Mouse (Mus musculus): ENCODE measurements around the gene Olfr606. TPM values are rescaled to one million over a fixed set of nuclear protein-coding genes. Genes with fewer than 3 reads are reported as not detected.

Gene Olfr606
- not detected for polyA plus RNA-seq (2017; shearing (Covaris generic))

GRCm38 (mm10) chr7:103448746-103449145, at the start of gene Olfr606:
TSS of gene Olfr606 (plus strand) at chr7:103449046.

GRCm38 (mm10) chr7:103414772-103415171, 34.1 kb upstream of the Olfr606 start, which contains the start of gene Usp17lc:
TSS of gene Usp17lc (plus strand) at chr7:103415072.

GRCm38 (mm10) chr7:103445339-103445738, 3.5 kb upstream of the Olfr606 start, which contains the start of gene Olfr605:
TSS of gene Olfr605 (minus strand) at chr7:103445439.

GRCm38 (mm10) chr7:103469577-103469976, 20.7 kb downstream of the Olfr606 start, which contains the start of gene Olfr608:
TSS of gene Olfr608 (plus strand) at chr7:103469877.

DNA sequence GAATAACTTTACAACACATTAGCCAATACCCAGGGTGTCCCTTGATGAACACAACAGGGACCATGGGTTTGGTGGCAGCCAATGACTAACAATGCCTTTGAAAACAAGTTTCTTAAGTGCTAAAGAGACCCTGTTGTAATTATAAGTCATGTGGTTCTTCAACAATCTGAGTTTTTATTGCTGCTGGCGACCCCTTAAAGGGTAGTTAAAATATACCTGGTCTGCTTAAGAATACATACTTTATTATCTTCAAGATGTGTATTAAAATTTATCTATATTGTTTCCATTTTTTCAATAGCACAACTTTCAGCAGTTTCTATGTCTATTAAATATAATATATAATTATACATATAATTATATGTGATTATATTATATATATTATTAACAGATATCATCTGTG, 49.1 kb downstream of the Olfr606 start, which contains the start of gene Olfr609:
Gene Olfr609, minus strand, starts transcription at position 101 of the 400 bp plus-strand sequence.

Other genes with a start within 250 kb of the Olfr606 start
- not detected for gene Olfr593, start 237.2 kb upstream of the Olfr606 start, polyA plus RNA-seq (2017; shearing (Covaris generic))
- 1 to 10 TPM in 1 of 2 experiments, not detected in 1; 1.1 TPM for gene Olfr594, start 232.1 kb upstream of the Olfr606 start, polyA plus RNA-seq (2017; shearing (Covaris generic))
- not detected for gene Usp17ld, start 196.5 kb upstream of the Olfr606 start, polyA plus RNA-seq (2017; shearing (Covaris generic))
- gene Olfr596, start 143.4 kb upstream of the Olfr606 start, polyA plus RNA-seq (2017; shearing (Covaris generic)): under 1 TPM in 1 of 2 experiments, not detected in 1; 0.29 TPM
- gene Olfr597, start 132.7 kb upstream of the Olfr606 start, polyA plus RNA-seq (2017; shearing (Covaris generic)): under 1 TPM; 0.10 to 0.17 TPM
- gene Olfr598, start 125.5 kb upstream of the Olfr606 start, polyA plus RNA-seq (2017; shearing (Covaris generic)): not detected
- gene Olfr599, start 113.1 kb upstream of the Olfr606 start, polyA plus RNA-seq (2017; shearing (Covaris generic)): not detected
- gene Olfr600, start 99.4 kb upstream of the Olfr606 start, polyA plus RNA-seq (2017; shearing (Covaris generic)): under 1 TPM in 1 of 2 experiments, not detected in 1; 0.89 TPM
- 1 to 10 TPM in 1 of 2 experiments, under 1 TPM in 1; 0.59 to 2.7 TPM for gene Olfr601, start 86.4 kb upstream of the Olfr606 start, polyA plus RNA-seq (2017; shearing (Covaris generic))
- gene Olfr603, start 62.9 kb upstream of the Olfr606 start, polyA plus RNA-seq (2017; shearing (Covaris generic)): 1 to 10 TPM in 1 of 2 experiments, not detected in 1; 2.6 TPM
- not detected for gene Usp17lc, start 34.0 kb upstream of the Olfr606 start, polyA plus RNA-seq (2017; shearing (Covaris generic))
- gene Olfr605, start 3.6 kb upstream of the Olfr606 start, polyA plus RNA-seq (2017; shearing (Covaris generic)): not detected
- gene Olfr607, start 15.1 kb downstream of the Olfr606 start, polyA plus RNA-seq (2017; shearing (Covaris generic)): under 1 TPM; 0.05 to 0.20 TPM
- gene Olfr608, start 20.8 kb downstream of the Olfr606 start, polyA plus RNA-seq (2017; shearing (Covaris generic)): under 1 TPM in 1 of 2 experiments, not detected in 1; 0.56 TPM
- under 1 TPM in 1 of 2 experiments, not detected in 1; 0.05 TPM for gene Olfr609, start 49.0 kb downstream of the Olfr606 start, polyA plus RNA-seq (2017; shearing (Covaris generic))
- gene Olfr610, start 63.1 kb downstream of the Olfr606 start, polyA plus RNA-seq (2017; shearing (Covaris generic)): not detected
- gene Olfr611, start 71.8 kb downstream of the Olfr606 start, polyA plus RNA-seq (2017; shearing (Covaris generic)): not detected
- not detected for gene Olfr612, start 93.7 kb downstream of the Olfr606 start, polyA plus RNA-seq (2017; shearing (Covaris generic))
- gene Olfr613, start 99.0 kb downstream of the Olfr606 start, polyA plus RNA-seq (2017; shearing (Covaris generic)): not detected
- not detected for gene Olfr615, start 107.0 kb downstream of the Olfr606 start, polyA plus RNA-seq (2017; shearing (Covaris generic))
- not detected for gene Olfr616, start 120.1 kb downstream of the Olfr606 start, polyA plus RNA-seq (2017; shearing (Covaris generic))
- not detected for gene Olfr617, start 124.0 kb downstream of the Olfr606 start, polyA plus RNA-seq (2017; shearing (Covaris generic))
- gene Olfr618, start 141.1 kb downstream of the Olfr606 start, polyA plus RNA-seq (2017; shearing (Covaris generic)): not detected
- under 1 TPM in 1 of 2 experiments, not detected in 1; 0.11 TPM for gene Olfr619, start 151.5 kb downstream of the Olfr606 start, polyA plus RNA-seq (2017; shearing (Covaris generic))
- gene Olfr620, start 163.5 kb downstream of the Olfr606 start, polyA plus RNA-seq (2017; shearing (Covaris generic)): under 1 TPM; 0.24 to 0.61 TPM
- not detected for gene Olfr622, start 193.7 kb downstream of the Olfr606 start, polyA plus RNA-seq (2017; shearing (Covaris generic))
- not detected for gene Olfr623, start 214.7 kb downstream of the Olfr606 start, polyA plus RNA-seq (2017; shearing (Covaris generic))
- gene Olfr624, start 222.1 kb downstream of the Olfr606 start, polyA plus RNA-seq (2017; shearing (Covaris generic)): under 1 TPM; 0.05 to 0.10 TPM
- gene Olfr625-ps1, start 233.7 kb downstream of the Olfr606 start, polyA plus RNA-seq (2017; shearing (Covaris generic)): not detected

All from inflammation-experienced regulatory T-cells (primary cell).